Mouse (Mus musculus): ENCODE results near the gene Nfix. TPM values are rescaled to one million over a fixed set of nuclear protein-coding genes. Genes with fewer than 3 reads are reported as not detected.

Gene Nfix
- polyA plus RNA-seq, 2 experiments: 1.4 to 2.5 TPM

- no peak for ATAC-seq (ENCODE audit: insufficient read depth)
- H3K4me1 ChIP-seq (replicated peaks; ENCODE audit: control insufficient read depth in 2 of 2, insufficient read depth in 2 of 2, low read length in 1 of 2): no peaks in the 10 kb centered on the region
- no peak overlapping the region for H3K4me3 ChIP-seq (ENCODE audit: insufficient read depth in 1 of 2, low read depth in 2 of 2, low read length in 2 of 2)
- no peaks in the 10 kb centered on the region for H3K9me3 ChIP-seq (ENCODE audit: control insufficient read depth, low read length)
- H3K9ac ChIP-seq (replicated peaks): no peak overlapping the region
- H3K36me3 ChIP-seq (replicated peaks; ENCODE audit: control insufficient read depth, insufficient read depth, low read depth): no peaks in the 10 kb centered on the region
- peaks cover 32% of the 10 kb centered on the region for H3K27me3 ChIP-seq (ENCODE audit: control insufficient read depth, insufficient read depth, low read length)
- no peak overlapping the region for H3K4me2 ChIP-seq (ENCODE audit: low read depth)
- H3K27ac ChIP-seq: no peak overlapping the region
- WGBS (ENCODE audit: insufficient replicate concordance): 70% methylated on average over 7 of the region's 7 CpGs
- DNase-seq (ENCODE audit: low read depth in 3 of 3, low spot score in 3 of 3): no peak
- no peak for TF ChIP-seq CTCF (IDR thresholded peaks at IDR 0.05; ENCODE audit: low read depth)
Measured at GRCm38 (mm10) chr8:84794486-84794885, 5.7 kb downstream of the Nfix start.

DNA sequence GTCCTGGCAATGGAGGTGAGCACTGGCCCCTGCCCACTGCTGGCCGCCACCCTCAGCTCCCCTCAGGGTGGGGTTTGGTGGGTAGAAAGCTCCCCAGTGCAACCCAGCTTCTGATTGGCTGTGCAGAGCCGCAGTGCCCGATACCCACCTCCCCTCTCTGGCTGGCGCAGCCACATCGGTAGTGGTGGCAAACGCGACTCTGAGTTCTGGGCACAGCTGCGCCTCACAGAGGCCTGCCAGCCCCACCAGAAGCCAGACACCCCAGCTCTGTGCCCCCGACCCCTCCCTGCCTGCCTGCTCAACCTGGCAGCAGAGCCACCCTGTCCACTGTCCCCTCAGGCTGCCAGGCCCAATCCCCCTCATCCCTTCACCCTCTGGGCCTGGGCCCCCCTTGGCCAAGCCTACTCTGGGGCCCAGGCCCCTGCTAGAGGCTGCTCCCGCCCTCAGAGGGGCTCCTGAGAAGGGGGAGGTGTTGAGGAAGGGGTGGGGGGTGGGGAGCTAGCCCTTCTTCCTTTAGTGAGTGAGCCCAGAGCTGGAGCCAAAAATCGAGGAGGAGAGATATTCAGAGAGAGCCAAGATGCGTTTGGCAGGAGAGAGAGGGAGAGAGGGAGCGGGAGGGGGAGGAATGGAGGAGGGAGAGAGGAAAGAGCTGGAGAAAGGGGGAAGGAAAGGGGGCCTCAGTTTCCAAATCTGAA lies 6.2 kb downstream of the Nfix start:
- Histone ChIP-seq H3K4me3 (ENCODE audit: insufficient read depth in 1 of 2, low read depth in 2 of 2, low read length in 2 of 2) (no peak overlapping the region), H3K4me2 (ENCODE audit: low read depth) (no peak overlapping the region), H3K27ac (no peak overlapping the region), H3K9ac (replicated peaks) (no peak overlapping the region), H3K9me3 (ENCODE audit: control insufficient read depth, low read length) (no peaks in the 10 kb centered on the region), H3K4me1 (replicated peaks; ENCODE audit: control insufficient read depth in 2 of 2, insufficient read depth in 2 of 2, low read length in 1 of 2) (no peaks in the 10 kb centered on the region), H3K27me3 (ENCODE audit: control insufficient read depth, insufficient read depth, low read length) (peaks cover 32% of the 10 kb centered on the region), H3K36me3 (replicated peaks; ENCODE audit: control insufficient read depth, insufficient read depth, low read depth) (no peaks in the 10 kb centered on the region)
- DNase-seq (ENCODE audit: low read depth in 3 of 3, low spot score in 3 of 3) (no peak), ATAC-seq (ENCODE audit: insufficient read depth) (no peak)
- TF ChIP-seq CTCF (IDR thresholded peaks at IDR 0.05; ENCODE audit: low read depth): no peak
- no peak for TF ChIP-seq EP300 (IDR thresholded peaks at IDR 0.05; ENCODE audit: low read depth)
- WGBS (ENCODE audit: insufficient replicate concordance): 60% methylated on average over 13 of the region's 13 CpGs

DNA sequence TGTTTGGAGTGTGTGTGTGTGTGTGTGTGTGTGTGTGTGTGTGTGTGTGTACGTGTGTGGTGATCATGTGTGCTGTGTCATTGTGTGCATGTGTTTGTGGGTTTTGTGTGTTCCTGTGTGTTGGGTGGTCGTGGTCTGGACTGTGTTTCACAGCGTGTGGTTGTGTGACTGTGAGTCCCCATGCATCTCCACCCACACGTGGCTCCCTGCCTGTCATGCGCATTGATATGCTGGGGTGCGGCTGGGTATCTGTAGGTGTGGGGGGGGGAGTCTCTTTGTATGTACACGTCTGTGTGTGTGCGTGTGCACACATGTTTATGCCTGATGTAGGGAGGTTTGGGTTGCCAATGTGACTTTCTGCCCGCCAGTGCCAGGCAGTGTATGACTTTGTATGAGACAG lies 7.0 kb downstream of the Nfix start:
- Histone ChIP-seq H3K36me3 (replicated peaks; ENCODE audit: control insufficient read depth, insufficient read depth, low read depth) (no peaks in the 10 kb centered on the region), H3K9ac (replicated peaks) (no peak overlapping the region), H3K4me2 (ENCODE audit: low read depth) (no peak overlapping the region), H3K27me3 (ENCODE audit: control insufficient read depth, insufficient read depth, low read length) (peaks cover 32% of the 10 kb centered on the region), H3K9me3 (ENCODE audit: control insufficient read depth, low read length) (no peaks in the 10 kb centered on the region), H3K4me1 (replicated peaks; ENCODE audit: control insufficient read depth in 2 of 2, insufficient read depth in 2 of 2, low read length in 1 of 2) (no peaks in the 10 kb centered on the region), H3K27ac (no peak overlapping the region), H3K4me3 (ENCODE audit: insufficient read depth in 1 of 2, low read depth in 2 of 2, low read length in 2 of 2) (no peak overlapping the region)
- TF ChIP-seq EP300 (IDR thresholded peaks at IDR 0.05; ENCODE audit: low read depth) (no peak), CTCF (IDR thresholded peaks at IDR 0.05; ENCODE audit: low read depth) (no peak)
- ATAC-seq (ENCODE audit: insufficient read depth) (no peak), DNase-seq (ENCODE audit: low read depth in 3 of 3, low spot score in 3 of 3) (no peak)
- WGBS (ENCODE audit: insufficient replicate concordance): 68% methylated on average over 9 of the region's 9 CpGs

GRCm38 (mm10) chr8:84792429-84792947 lies 7.7 kb downstream of the Nfix start:
- DNase-seq (ENCODE audit: low read depth in 3 of 3, low spot score in 3 of 3) (no peak), ATAC-seq (ENCODE audit: insufficient read depth) (no peak)
- no peak overlapping the region for H3K27ac ChIP-seq
- H3K36me3 ChIP-seq (replicated peaks; ENCODE audit: control insufficient read depth, insufficient read depth, low read depth): no peaks in the 10 kb centered on the region
- H3K4me2 ChIP-seq (ENCODE audit: low read depth): no peak overlapping the region
- peaks cover 32% of the 10 kb centered on the region for H3K27me3 ChIP-seq (ENCODE audit: control insufficient read depth, insufficient read depth, low read length)
- H3K4me3 ChIP-seq (ENCODE audit: insufficient read depth in 1 of 2, low read depth in 2 of 2, low read length in 2 of 2): no peak overlapping the region
- no peaks in the 10 kb centered on the region for H3K9me3 ChIP-seq (ENCODE audit: control insufficient read depth, low read length)
- TF ChIP-seq CTCF (IDR thresholded peaks at IDR 0.05; ENCODE audit: low read depth) (no peak), EP300 (IDR thresholded peaks at IDR 0.05; ENCODE audit: low read depth) (no peak)
- 66% methylated on average over 12 of the region's 12 CpGs for WGBS (ENCODE audit: insufficient replicate concordance)
- H3K4me1 ChIP-seq (replicated peaks; ENCODE audit: control insufficient read depth in 2 of 2, insufficient read depth in 2 of 2, low read length in 1 of 2): no peaks in the 10 kb centered on the region
- H3K9ac ChIP-seq (replicated peaks): no peak overlapping the region

GRCm38 (mm10) chr8:84790537-84790936 lies 9.6 kb downstream of the Nfix start:
- H3K27me3 ChIP-seq (ENCODE audit: control insufficient read depth, insufficient read depth, low read length): peaks cover 44% of the 10 kb centered on the region
- TF ChIP-seq CTCF (IDR thresholded peaks at IDR 0.05; ENCODE audit: low read depth) (no peak), EP300 (IDR thresholded peaks at IDR 0.05; ENCODE audit: low read depth) (no peak)
- WGBS (ENCODE audit: insufficient replicate concordance): 60% methylated on average over 2 of the region's 2 CpGs
- no peak overlapping the region for H3K4me3 ChIP-seq (ENCODE audit: insufficient read depth in 1 of 2, low read depth in 2 of 2, low read length in 2 of 2)
- no peak for ATAC-seq (ENCODE audit: insufficient read depth)
- no peak overlapping the region for H3K27ac ChIP-seq
- DNase-seq (ENCODE audit: low read depth in 3 of 3, low spot score in 3 of 3): no peak
- no peaks in the 10 kb centered on the region for H3K9me3 ChIP-seq (ENCODE audit: control insufficient read depth, low read length)
- H3K36me3 ChIP-seq (replicated peaks; ENCODE audit: control insufficient read depth, insufficient read depth, low read depth): no peaks in the 10 kb centered on the region
- H3K4me2 ChIP-seq (ENCODE audit: low read depth): no peak overlapping the region
- no peak overlapping the region for H3K9ac ChIP-seq (replicated peaks)
- no peaks in the 10 kb centered on the region for H3K4me1 ChIP-seq (replicated peaks; ENCODE audit: control insufficient read depth in 2 of 2, insufficient read depth in 2 of 2, low read length in 1 of 2)

All from liver, embryonic 14.5 days (tissue).